Mouse (Mus musculus) lung, embryonic 16.5 days (tissue): ENCODE measurements around the gene Muc13. TPM values are rescaled to one million over a fixed set of nuclear protein-coding genes. Genes with fewer than 3 reads are reported as not detected.

ENCODE experiments used
- ATAC-seq: fragments of 200-750 bp; cut with Nextera tagmentation; 2 replicates; pipeline ENCODE4 v1.8.0; 2017; ENCODE audit warnings: low read depth, mild to moderate bottlenecking, moderate library complexity
- H3K27ac ChIP-seq: fragments of 300-500 bp; sonication (generic); 2 replicates; pipeline ENCODE4 v1.5.1; 2014; ENCODE audit warnings: mild to moderate bottlenecking, control low read depth, low read length
- H3K27me3 ChIP-seq: fragments of 300-500 bp; sonication (generic); 2 replicates; pipeline ENCODE4 v1.6.1; 2014; ENCODE audit warnings: low read depth, low read length, mixed read lengths; ENCODE audit not compliant: control insufficient read depth, insufficient read depth
- H3K36me3 ChIP-seq: fragments of 300-500 bp; sonication (generic); 2 replicates; pipeline ENCODE4 v1.6.1; 2014; ENCODE audit warnings: low read length; ENCODE audit not compliant: control insufficient read depth, insufficient read depth
- H3K4me1 ChIP-seq: fragments of 300-500 bp; sonication (generic); replicated peaks from 2 replicates; pipeline ENCODE4 v1.6.1; 2014; ENCODE audit warnings: low read length, mixed read lengths; ENCODE audit not compliant: control insufficient read depth, insufficient read depth
- H3K4me2 ChIP-seq: fragments of 300-500 bp; sonication (generic); 2 replicates; pipeline ENCODE4 v1.6.1; 2014; ENCODE audit warnings: low read depth, low read length, control low read depth
- H3K4me3 ChIP-seq: fragments of 300-500 bp; sonication (generic); 2 replicates; pipeline ENCODE4 v1.5.1; 2014; ENCODE audit warnings: mild to moderate bottlenecking, low read length, control low read depth
- H3K9ac ChIP-seq: fragments of 300-500 bp; sonication (generic); 2 replicates; pipeline ENCODE4 v1.6.1; 2014; ENCODE audit warnings: low read length, control low read depth
- H3K9me3 ChIP-seq: fragments of 300-500 bp; sonication (generic); 2 replicates; pipeline ENCODE4 v1.6.1; 2016; ENCODE audit warnings: low read length; ENCODE audit not compliant: control insufficient read depth
- WGBS: fragments of 180-500 bp; shearing (Covaris S2); extraction: QIAGEN DNeasy Blood & Tissue Kit; methylation state at CpG from one replicate; pipeline ENCODE4 v1.1.7; 2014; 5-methylcytosine and 5-hydroxymethylcytosine counted together
- polyA plus RNA-seq: library from polyadenylated mRNA; unstranded; fragments of >200 nt; fragmentation: Nextera tagmentation; extraction: Ambion mirVana; gene quantifications from 2 replicates; pipeline ENCODE4 v1.2.1, GENCODE M21; 2015

Muc13 gene
- polyA plus RNA-seq, 1 experiment from 2014 or later = 0.05 TPM

DNA sequence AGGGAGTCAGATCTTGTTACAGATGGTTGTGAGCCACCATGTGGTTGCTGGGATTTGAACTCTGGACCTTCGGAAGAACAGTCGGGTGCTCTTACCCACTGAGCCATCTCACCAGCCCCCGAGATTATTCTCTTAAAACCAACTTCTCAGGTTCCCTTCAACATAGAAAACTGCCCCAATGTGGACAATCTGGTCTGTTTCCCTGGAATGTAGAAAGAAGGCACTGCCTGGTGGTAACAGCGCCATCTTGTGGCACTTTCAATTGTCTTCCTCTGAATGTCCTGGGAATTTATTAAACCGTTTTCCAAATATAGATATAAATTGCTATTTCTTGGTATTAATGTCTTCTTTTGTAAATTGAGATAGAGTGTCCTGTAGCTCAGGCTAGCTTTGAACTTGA is 4.0 kb downstream of the Muc13 start:
- H3K27me3 ChIP-seq = no peaks in the 10 kb centered on the region
- H3K9ac ChIP-seq = no peak overlapping the region
- H3K27ac ChIP-seq = no peak overlapping the region
- no peaks in the 10 kb centered on the region for H3K9me3 ChIP-seq
- WGBS = 42% methylated on average over 5 of the region's 5 CpGs
- H3K36me3 ChIP-seq = no peaks in the 10 kb centered on the region
- H3K4me1 ChIP-seq = no peaks in the 10 kb centered on the region
- H3K4me2 ChIP-seq = no peak overlapping the region
- no peak for ATAC-seq
- no peak overlapping the region for H3K4me3 ChIP-seq

DNA sequence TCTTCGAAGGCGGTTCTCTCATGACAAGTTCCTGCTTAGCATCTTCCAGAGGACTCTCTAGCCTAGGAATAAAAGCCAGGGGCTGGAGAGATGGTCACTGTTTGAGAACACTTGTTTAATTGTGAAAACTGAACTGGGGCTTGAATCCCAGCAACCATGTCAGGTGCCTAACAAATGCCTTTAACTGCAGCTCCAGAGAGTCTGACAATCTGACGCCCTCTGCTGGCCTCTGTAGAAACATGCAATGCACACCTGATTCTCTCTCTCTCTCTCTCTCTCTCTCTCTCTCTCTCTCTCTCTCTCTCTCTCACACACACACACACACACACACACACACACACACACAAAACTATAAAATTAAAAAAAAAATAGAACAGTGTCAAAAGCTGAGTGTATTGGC is 16.2 kb downstream of the Muc13 start:
- H3K4me1 ChIP-seq = no peaks in the 10 kb centered on the region
- H3K27me3 ChIP-seq = no peaks in the 10 kb centered on the region
- H3K4me2 ChIP-seq = no peak overlapping the region
- WGBS = 75% methylated on average over 3 of the region's 3 CpGs
- peaks cover 4% of the 10 kb centered on the region; the same call in 1 of the 2 replicates for H3K9me3 ChIP-seq
- no peak overlapping the region for H3K27ac ChIP-seq
- H3K9ac ChIP-seq = no peak overlapping the region
- H3K4me3 ChIP-seq = no peak overlapping the region
- no peaks in the 10 kb centered on the region for H3K36me3 ChIP-seq
- no peak for ATAC-seq

DNA sequence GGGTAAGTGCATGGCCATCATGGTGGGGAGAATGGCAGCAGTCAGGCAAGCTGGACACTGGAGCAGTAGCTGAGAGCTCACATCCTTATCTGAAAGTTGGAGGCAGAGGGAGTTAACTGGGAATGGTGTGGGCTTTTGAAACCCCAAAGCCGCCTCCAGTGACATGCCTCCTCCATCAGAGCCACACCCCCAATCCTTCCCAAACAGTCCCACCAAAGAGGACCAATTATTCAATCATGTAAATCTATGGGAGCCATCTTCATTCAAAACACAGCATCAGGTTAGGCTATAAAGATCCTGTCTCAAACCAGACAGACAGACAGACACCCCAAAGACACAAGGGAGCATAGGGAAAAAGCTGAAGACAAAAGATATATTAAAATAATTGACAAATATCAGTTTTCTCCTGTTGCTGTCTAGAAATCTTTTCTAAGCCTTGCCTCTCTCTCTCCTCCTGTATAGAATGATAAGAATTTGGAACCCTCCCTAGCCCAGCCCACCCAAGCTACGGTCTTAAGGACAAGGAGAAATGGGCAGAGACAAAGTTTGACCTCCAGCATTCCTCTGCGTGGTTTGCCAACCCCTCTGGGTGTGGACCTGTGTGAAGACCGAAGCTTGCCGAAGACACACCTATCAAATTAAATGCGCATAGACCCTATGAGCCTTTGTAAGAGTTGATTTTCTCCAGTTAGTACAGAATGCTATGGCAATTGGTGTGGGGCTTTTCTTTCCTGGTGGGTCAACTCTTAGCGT is 24.8 kb downstream of the Muc13 start:
- WGBS = 78% methylated on average over 7 of the region's 7 CpGs
- Histone ChIP-seq H3K9ac (no peak overlapping the region), H3K4me3 (no peak overlapping the region), H3K9me3 (no peaks in the 10 kb centered on the region), H3K36me3 (no peaks in the 10 kb centered on the region), H3K4me2 (no peak overlapping the region), H3K27ac (no peak overlapping the region), H3K4me1 (no peaks in the 10 kb centered on the region), H3K27me3 (no peaks in the 10 kb centered on the region; the same call in 1 of the 2 replicates)
- no peak for ATAC-seq

DNA sequence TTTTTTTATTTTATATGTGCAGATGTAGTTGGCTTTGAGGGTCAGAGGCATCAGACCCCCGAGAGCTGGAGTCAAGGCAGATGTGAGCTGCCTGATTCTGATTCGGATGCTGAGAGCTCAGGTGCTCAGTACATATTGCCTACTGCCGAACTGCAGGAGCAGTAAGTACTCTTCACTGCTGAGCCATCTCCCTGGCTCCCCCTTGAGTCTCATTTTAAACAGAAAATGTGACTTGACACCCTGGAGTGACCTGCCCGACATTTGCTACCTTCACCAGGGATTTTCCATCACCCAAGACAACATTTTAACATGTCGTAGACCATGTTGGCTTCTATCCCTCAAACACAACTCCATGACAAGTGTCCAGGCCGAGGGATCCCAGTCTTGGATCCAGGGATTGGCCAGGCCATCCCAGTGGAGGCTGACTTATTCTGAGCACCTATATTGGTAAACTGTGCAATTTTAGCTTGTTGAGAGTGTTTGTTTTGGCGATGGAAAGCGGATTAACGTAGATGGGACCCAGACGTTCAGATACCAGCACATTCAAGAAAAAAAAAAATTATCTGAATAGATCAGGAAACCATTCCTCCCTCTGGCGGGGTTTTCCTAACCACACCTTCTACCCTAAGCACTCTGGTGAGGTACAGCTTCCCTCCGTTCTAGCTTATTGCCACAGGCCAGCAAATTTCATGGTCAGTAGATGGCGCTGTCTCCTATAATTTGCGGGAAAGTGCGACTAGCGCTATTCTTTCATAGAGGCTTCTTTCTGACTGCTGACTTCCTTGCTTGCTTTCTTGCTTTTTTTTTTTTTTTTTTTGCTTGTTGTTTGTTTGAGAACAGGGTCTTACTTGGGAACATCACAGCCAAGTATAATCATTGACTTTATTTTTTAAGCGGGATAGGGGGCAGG is 26.7 kb downstream of the Muc13 start:
- H3K27ac ChIP-seq = no peak overlapping the region
- peak; percentile 36; the same call in 1 of the 2 replicates for ATAC-seq
- no peaks in the 10 kb centered on the region for H3K9me3 ChIP-seq
- H3K36me3 ChIP-seq = no peaks in the 10 kb centered on the region
- H3K4me2 ChIP-seq = no peak overlapping the region
- 18% methylated on average over 17 of the region's 17 CpGs for WGBS
- H3K27me3 ChIP-seq = no peaks in the 10 kb centered on the region; the same call in 1 of the 2 replicates
- no peak overlapping the region for H3K9ac ChIP-seq
- H3K4me1 ChIP-seq = no peaks in the 10 kb centered on the region
- H3K4me3 ChIP-seq = no peak overlapping the region

DNA sequence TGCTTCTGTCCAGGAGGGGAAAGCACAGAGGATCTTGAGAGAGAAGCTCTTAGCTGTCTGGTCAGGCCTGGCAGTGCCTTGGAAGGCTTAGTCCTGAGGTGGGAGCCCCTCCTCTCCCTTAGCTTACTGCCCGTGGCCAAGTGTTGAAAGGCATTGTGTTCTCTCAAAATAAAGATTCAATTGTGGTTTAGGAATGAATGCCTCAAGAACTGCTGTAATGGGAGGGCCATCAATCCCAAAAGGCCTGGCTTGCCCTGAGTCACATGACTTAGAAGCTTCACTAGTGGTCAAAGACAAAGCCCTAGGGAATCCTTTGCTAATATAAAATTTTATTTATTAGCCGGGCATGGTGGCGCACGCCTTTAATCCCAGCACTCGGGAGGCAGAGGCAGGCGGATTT is 30.8 kb downstream of the Muc13 start:
- Histone ChIP-seq H3K27me3 (no peaks in the 10 kb centered on the region; the same call in 1 of the 2 replicates), H3K36me3 (no peaks in the 10 kb centered on the region), H3K4me1 (peaks cover 3% of the 10 kb centered on the region), H3K9me3 (no peaks in the 10 kb centered on the region), H3K4me3 (no peak overlapping the region), H3K9ac (no peak overlapping the region), H3K4me2 (no peak overlapping the region), H3K27ac (no peak overlapping the region)
- no peak for ATAC-seq
- 83% methylated on average over 6 of the region's 6 CpGs for WGBS

DNA sequence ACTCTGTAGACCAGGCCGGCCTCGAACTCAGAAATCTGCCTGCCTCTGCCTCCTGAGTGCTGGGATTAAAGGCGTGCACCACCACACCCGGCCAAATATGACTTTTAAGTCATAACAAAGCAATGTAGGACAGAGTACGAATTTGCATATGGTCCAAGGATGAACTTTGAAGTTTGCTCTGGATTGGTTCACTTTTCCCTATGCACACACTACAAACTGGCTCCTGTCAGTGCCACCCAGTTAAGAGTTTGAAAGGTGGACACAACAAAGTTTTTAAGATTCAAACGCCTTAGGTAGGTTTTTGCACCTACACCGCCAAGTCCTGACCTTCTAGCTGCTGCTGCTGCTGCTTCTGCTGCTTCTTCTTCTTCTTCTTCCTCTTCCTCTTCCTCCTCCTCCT is 34.7 kb downstream of the Muc13 start:
- H3K4me1 ChIP-seq = peaks cover 17% of the 10 kb centered on the region
- no peak overlapping the region for H3K27ac ChIP-seq
- no peak overlapping the region for H3K4me2 ChIP-seq
- H3K9ac ChIP-seq = no peak overlapping the region
- no peaks in the 10 kb centered on the region for H3K36me3 ChIP-seq
- H3K9me3 ChIP-seq = no peaks in the 10 kb centered on the region
- ATAC-seq = no peak
- 0 out of 2 replicates have a peak, but pooled peaks cover 3% of the 10 kb centered on the region for H3K27me3 ChIP-seq
- 81% methylated on average over 7 of the region's 7 CpGs for WGBS
- no peak overlapping the region for H3K4me3 ChIP-seq

DNA sequence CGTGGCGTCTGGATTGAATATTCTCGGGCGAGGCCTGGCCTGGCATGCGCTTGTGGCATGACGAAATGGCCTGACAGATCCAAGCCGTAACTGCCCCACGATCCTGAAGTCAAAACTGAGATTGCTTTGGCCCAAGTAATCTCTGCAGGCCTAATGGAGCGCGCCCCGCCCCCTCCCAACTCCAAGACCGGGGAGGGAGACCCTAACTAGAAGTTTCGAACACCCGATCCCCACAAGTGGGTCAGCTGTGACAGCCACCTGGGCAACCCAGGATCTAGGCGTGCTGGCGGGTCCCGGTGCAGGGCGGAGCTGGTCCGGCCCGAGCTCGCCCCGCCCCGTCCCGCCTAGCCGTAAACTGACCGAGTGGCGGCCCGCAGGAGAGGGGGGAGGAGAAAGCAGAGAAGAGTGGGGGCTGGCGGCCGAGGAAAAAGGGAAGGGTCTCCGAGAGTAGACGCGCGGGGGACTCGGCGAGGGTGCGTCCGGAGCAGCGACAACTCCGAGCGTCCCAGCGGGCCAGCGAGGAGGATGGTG is 35.5 kb downstream of the Muc13 start, which contains the start of gene Itgb5:
Gene Itgb5 (plus strand): TSS at position 365 of the 531 bp plus-strand sequence.
- peak within 1 kb of the TSS; percentile 79 for H3K27ac ChIP-seq
- H3K4me1 ChIP-seq = peaks cover 25% of the 10 kb centered on the region
- WGBS = under 1% methylated on average over 43 of the region's 43 CpGs
- H3K4me3 ChIP-seq = peak within 1 kb of the TSS; percentile 94
- no peaks in the 10 kb centered on the region for H3K36me3 ChIP-seq
- peak within 1 kb of the TSS; percentile 83 for H3K9ac ChIP-seq
- peaks cover 3% of the 10 kb centered on the region; the same call in 1 of the 2 replicates for H3K27me3 ChIP-seq
- ATAC-seq = peak; percentile 92
- peak within 1 kb of the TSS; percentile 94 for H3K4me2 ChIP-seq
- H3K9me3 ChIP-seq = no peaks in the 10 kb centered on the region

DNA sequence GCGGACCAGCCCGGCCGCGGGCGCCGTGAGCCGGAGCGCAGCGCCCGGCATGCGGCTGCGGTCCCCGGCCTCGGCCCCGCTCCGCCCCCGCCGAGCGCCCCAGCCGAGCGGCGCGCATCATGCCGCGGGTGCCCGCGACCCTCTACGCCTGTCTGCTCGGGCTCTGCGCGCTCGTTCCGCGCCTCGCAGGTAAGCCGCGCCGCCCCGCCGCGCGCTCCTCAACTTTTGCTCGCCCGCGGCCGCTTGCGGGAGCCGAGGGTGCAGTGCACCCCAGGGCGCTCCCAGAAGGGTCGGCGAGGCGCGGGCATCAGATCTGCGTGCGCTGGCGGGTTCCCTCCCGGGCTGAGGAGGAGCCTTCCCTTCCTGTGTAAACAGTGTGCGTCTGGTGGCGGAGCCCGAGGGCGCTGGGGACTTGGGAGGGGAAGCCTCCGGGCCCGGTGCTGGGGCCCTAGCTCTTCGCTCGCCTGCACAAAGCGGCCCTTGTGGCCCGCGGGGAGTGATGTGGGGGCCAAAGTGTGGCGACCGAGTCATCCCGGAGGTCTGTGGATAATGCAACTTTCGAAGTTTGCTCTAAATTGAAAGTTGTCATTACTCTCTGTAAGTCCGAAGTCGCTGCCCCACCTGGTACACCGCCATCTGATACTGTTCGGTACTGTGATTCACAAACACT is 36.1 kb downstream of the Muc13 start:
- Histone ChIP-seq H3K27me3 (peaks cover 3% of the 10 kb centered on the region; the same call in 1 of the 2 replicates), H3K4me1 (peaks cover 25% of the 10 kb centered on the region), H3K4me3 (peak overlapping the region; percentile 94), H3K9ac (peak overlapping the region; percentile 83), H3K9me3 (no peaks in the 10 kb centered on the region), H3K4me2 (peak overlapping the region; percentile 94), H3K36me3 (no peaks in the 10 kb centered on the region), H3K27ac (peak overlapping the region; percentile 79)
- ATAC-seq = peak; percentile 83
- WGBS = under 1% methylated on average over 60 of the region's 76 CpGs
